Mouse (Mus musculus): ENCODE data around the gene Gm11634. TPM values are rescaled to one million over a fixed set of nuclear protein-coding genes. Genes with fewer than 3 reads are reported as not detected.
A peak's percentile ranks its signal among the peaks of the same experiment; 100 is the strongest.
"Not testable (repeated sequence)": the region's sequence is repeated elsewhere in the genome, so short reads cannot be mapped to it uniquely, and the experiment has no call there.

Gm11634 gene
- polyA plus RNA-seq, 1 experiment from 2014 or later: not detected

DNA sequence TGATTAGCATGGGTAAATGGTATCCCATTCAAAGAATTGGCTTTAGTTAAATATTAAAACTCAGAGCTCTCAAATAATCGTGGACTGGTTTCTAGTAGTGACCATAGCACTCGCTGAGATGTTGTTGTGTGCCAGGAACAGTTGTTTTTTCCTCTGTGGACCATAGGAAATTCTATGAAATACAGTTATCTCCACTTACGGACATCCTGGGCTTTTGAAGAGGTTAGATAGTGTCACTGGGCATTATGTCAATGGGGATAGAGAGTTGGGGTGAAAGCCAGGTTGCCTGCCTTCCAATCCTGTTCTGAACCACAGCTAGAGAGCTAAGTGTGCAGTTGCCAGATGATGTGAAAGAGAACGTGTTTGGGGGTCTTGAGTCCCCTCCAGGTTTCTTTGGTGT lies 13.3 kb downstream of the Gm11634 start:
- TF ChIP-seq EP300 (IDR thresholded peaks at IDR 0.05) (no peak), CTCF (IDR thresholded peaks at IDR 0.05) (no peak)
- no peak overlapping the region for H3K4me3 ChIP-seq (ENCODE audit: low read depth, low read length)
- no peak overlapping the region for H3K27ac ChIP-seq (ENCODE audit: low read length)
- H3K9me3 ChIP-seq (ENCODE audit: low read length): no peaks in the 10 kb centered on the region
- peaks cover 5% of the 10 kb centered on the region; the same call in 1 of the 2 replicates for H3K4me1 ChIP-seq (ENCODE audit: insufficient read depth, low read depth, low read length)
- H3K4me2 ChIP-seq (replicated peaks; ENCODE audit: low read depth, low read length): no peak overlapping the region
- no peaks in the 10 kb centered on the region for H3K27me3 ChIP-seq (replicated peaks; ENCODE audit: insufficient read depth, low read length)
- DNase-seq (ENCODE audit: low spot score): no peak
- 71% methylated on average over 4 of the region's 4 CpGs for WGBS
- no peak for ATAC-seq
- H3K9ac ChIP-seq (replicated peaks; ENCODE audit: low read depth): no peak overlapping the region
- H3K36me3 ChIP-seq (ENCODE audit: insufficient read depth, low read length): no peaks in the 10 kb centered on the region

GRCm38 (mm10) chr11:101585031-101585430 lies 14.0 kb downstream of the Gm11634 start:
- H3K4me2 ChIP-seq (replicated peaks; ENCODE audit: low read depth, low read length); H3K4me3 ChIP-seq (ENCODE audit: low read depth, low read length); ATAC-seq; H3K9me3 ChIP-seq (ENCODE audit: low read length); H3K4me1 ChIP-seq (ENCODE audit: insufficient read depth, low read depth, low read length); H3K36me3 ChIP-seq (ENCODE audit: insufficient read depth, low read length); H3K9ac ChIP-seq (replicated peaks; ENCODE audit: low read depth); H3K27ac ChIP-seq (ENCODE audit: low read length); H3K27me3 ChIP-seq (replicated peaks; ENCODE audit: insufficient read depth, low read length); DNase-seq (ENCODE audit: low spot score): not testable (repeated sequence)
- 100% methylated on average over 1 of the region's 1 CpGs for WGBS

GRCm38 (mm10) chr11:101583205-101583604 lies 15.9 kb downstream of the Gm11634 start:
- no peak for ATAC-seq
- 80% methylated on average over 2 of the region's 2 CpGs for WGBS
- TF ChIP-seq CTCF (IDR thresholded peaks at IDR 0.05) (no peak), EP300 (IDR thresholded peaks at IDR 0.05) (no peak)

GRCm38 (mm10) chr11:101582054-101583035 lies 16.7 kb downstream of the Gm11634 start, which contains the start of gene Tmem106a:
Tmem106a (plus strand) TSS chr11:101582242.
- ATAC-seq (peak; percentile 88), DNase-seq (ENCODE audit: low spot score) (peak; percentile 83)
- H3K27ac ChIP-seq (ENCODE audit: low read length): 0 out of 2 replicates have a peak within 1 kb of the TSS, but pooled peaks have one; percentile 20
- H3K4me1 ChIP-seq (ENCODE audit: insufficient read depth, low read depth, low read length): peaks cover 5% of the 10 kb centered on the region; the same call in 1 of the 2 replicates
- H3K36me3 ChIP-seq (ENCODE audit: insufficient read depth, low read length): peaks cover 17% of the 10 kb centered on the region
- peak within 1 kb of the TSS; percentile 59 for H3K4me2 ChIP-seq (replicated peaks; ENCODE audit: low read depth, low read length)
- 16% methylated on average over 30 of the region's 31 CpGs for whole genome bisulfite sequencing
- no peak for TF ChIP-seq CTCF (IDR thresholded peaks at IDR 0.05)
- TF ChIP-seq EP300 (IDR thresholded peaks at IDR 0.05): no peak
- H3K9ac ChIP-seq (replicated peaks; ENCODE audit: low read depth): peak within 1 kb of the TSS; percentile 29; the same call in 1 of the 2 replicates
- no peaks in the 10 kb centered on the region for H3K27me3 ChIP-seq (replicated peaks; ENCODE audit: insufficient read depth, low read length)
- peak within 1 kb of the TSS; percentile 46 for H3K4me3 ChIP-seq (ENCODE audit: low read depth, low read length)
- H3K9me3 ChIP-seq (ENCODE audit: low read length): no peaks in the 10 kb centered on the region

More at GRCm38 (mm10) chr11:101583205-101583604, 15.9 kb downstream of the Gm11634 start:
- peaks cover 8% of the 10 kb centered on the region for H3K36me3 ChIP-seq (ENCODE audit: insufficient read depth, low read length)
- no peaks in the 10 kb centered on the region for H3K27me3 ChIP-seq (replicated peaks; ENCODE audit: insufficient read depth, low read length)
- no peak overlapping the region for H3K4me3 ChIP-seq (ENCODE audit: low read depth, low read length)
- H3K9ac ChIP-seq (replicated peaks; ENCODE audit: low read depth): no peak overlapping the region
- no peak for DNase-seq (ENCODE audit: low spot score)
- H3K4me1 ChIP-seq (ENCODE audit: insufficient read depth, low read depth, low read length): peaks cover 5% of the 10 kb centered on the region; the same call in 1 of the 2 replicates
- no peaks in the 10 kb centered on the region for H3K9me3 ChIP-seq (ENCODE audit: low read length)
- H3K4me2 ChIP-seq (replicated peaks; ENCODE audit: low read depth, low read length): no peak overlapping the region
- no peak overlapping the region for H3K27ac ChIP-seq (ENCODE audit: low read length)

DNA sequence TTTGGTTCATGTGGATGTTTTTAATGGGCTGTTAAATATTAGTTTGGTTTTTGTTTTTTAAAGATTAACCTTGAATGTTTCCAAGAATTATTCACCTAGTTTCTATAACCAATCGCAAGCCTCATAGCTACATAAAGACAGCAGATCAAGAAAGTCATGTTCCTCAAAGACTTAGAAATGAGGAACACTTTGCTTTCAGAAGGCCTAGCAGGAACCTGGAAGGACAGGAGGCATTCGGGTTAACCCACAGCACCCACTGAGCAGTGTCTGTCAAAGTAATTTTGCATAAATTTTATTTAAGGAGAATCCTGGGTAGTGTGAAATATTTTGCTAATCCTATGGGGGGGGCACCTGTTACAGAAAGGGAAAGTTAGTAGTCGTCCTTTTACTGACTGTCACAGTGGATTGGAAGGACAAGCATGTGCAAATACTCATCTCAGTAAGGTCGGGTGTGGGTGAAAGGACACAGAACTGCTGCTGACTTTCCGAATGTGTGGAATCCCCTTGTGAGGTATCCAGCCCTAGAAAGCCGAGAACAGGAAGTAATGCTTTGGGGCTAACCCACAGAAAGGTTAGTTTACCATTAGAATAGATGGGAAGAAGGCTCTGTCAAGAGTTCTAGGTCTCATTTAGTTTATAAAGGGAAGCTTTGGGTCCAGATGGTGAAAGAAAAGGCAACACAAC lies 17.8 kb downstream of the Gm11634 start:
- ATAC-seq (no peak), DNase-seq (ENCODE audit: low spot score) (no peak)
- Histone ChIP-seq H3K4me1 (ENCODE audit: insufficient read depth, low read depth, low read length) (peaks cover 5% of the 10 kb centered on the region; the same call in 1 of the 2 replicates), H3K27me3 (replicated peaks; ENCODE audit: insufficient read depth, low read length) (no peaks in the 10 kb centered on the region), H3K9me3 (ENCODE audit: low read length) (no peaks in the 10 kb centered on the region), H3K27ac (ENCODE audit: low read length) (no peak overlapping the region), H3K4me2 (replicated peaks; ENCODE audit: low read depth, low read length) (no peak overlapping the region), H3K36me3 (ENCODE audit: insufficient read depth, low read length) (peaks cover 25% of the 10 kb centered on the region), H3K9ac (replicated peaks; ENCODE audit: low read depth) (no peak overlapping the region), H3K4me3 (ENCODE audit: low read depth, low read length) (no peak overlapping the region)
- TF ChIP-seq EP300 (IDR thresholded peaks at IDR 0.05) (no peak), CTCF (IDR thresholded peaks at IDR 0.05) (no peak)
- 59% methylated on average over 6 of the region's 6 CpGs for WGBS

DNA sequence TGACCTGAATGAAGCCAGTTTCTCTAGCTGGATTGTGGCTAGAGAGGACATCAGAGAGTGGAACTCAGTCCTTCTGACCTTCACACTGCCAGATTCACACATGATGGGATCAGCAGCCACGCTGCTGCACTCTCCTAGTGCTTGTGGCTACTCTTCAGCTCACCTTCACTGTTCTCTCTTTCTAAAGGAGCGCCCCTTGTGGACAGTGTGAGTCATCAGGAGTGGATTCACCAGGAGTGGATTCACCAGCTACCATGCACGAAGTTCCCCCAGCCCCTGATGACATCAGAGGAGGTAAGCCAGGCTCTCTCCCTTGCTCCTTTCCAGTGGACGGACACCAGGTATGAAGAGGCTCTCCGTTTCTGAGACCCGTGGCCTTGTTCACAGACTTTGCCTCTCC lies 22.9 kb downstream of the Gm11634 start:
- H3K9ac ChIP-seq (replicated peaks; ENCODE audit: low read depth): no peak overlapping the region
- DNase-seq (ENCODE audit: low spot score) (no peak), ATAC-seq (no peak)
- H3K27me3 ChIP-seq (replicated peaks; ENCODE audit: insufficient read depth, low read length): no peaks in the 10 kb centered on the region
- H3K27ac ChIP-seq (ENCODE audit: low read length): no peak overlapping the region
- TF ChIP-seq EP300 (IDR thresholded peaks at IDR 0.05) (no peak), CTCF (IDR thresholded peaks at IDR 0.05) (peak; percentile 46)
- no peak overlapping the region for H3K4me3 ChIP-seq (ENCODE audit: low read depth, low read length)
- H3K4me2 ChIP-seq (replicated peaks; ENCODE audit: low read depth, low read length): no peak overlapping the region
- peaks cover 61% of the 10 kb centered on the region for H3K36me3 ChIP-seq (ENCODE audit: insufficient read depth, low read length)
- no peaks in the 10 kb centered on the region for H3K9me3 ChIP-seq (ENCODE audit: low read length)
- WGBS: 77% methylated on average over 6 of the region's 6 CpGs
- no peaks in the 10 kb centered on the region for H3K4me1 ChIP-seq (ENCODE audit: insufficient read depth, low read depth, low read length)

Data from lung, postnatal 0 days (tissue).